Mouse (Mus musculus) CH12.LX (cell line): ENCODE results near the gene Brms1l. TPM values are rescaled to one million over a fixed set of nuclear protein-coding genes. Genes with fewer than 3 reads are reported as not detected.

Experiments used
- DNase-seq: peaks from one replicate; pipeline ENCODE4 v3.0.0-alpha.2; 2013; ENCODE audit errors: extremely low read depth
- H3K27ac ChIP-seq: 2 replicates; pipeline ENCODE4 v1.5.1; 2012; ENCODE audit warnings: low read depth, mild to moderate bottlenecking, control low read depth, moderate library complexity; ENCODE audit not compliant: insufficient read depth
- H3K27me3 ChIP-seq: replicated peaks from 2 replicates; pipeline ENCODE3; 2012; ENCODE audit warnings: inconsistent platforms
- H3K36me3 ChIP-seq, 2 experiments: replicated peaks in 1 of 2; 2 replicates each; pipeline versions ENCODE3 to v1.6.1; 2012; ENCODE audit warnings: inconsistent platforms in 1 of 2, low read length in 1 of 2, mild to moderate bottlenecking in 1 of 2, mixed read lengths in 1 of 2, moderate library complexity in 1 of 2; ENCODE audit not compliant: control insufficient read depth in 1 of 2, insufficient read depth in 1 of 2
- H3K4me1 ChIP-seq, 2 experiments: 2 replicates each; pipeline ENCODE4 v1.6.1; 2012; ENCODE audit warnings: inconsistent platforms in 1 of 2, moderate library complexity in 1 of 2; ENCODE audit not compliant: insufficient read depth in 2 of 2, control insufficient read depth in 1 of 2
- H3K4me2 ChIP-seq: 2 replicates; pipeline ENCODE4 v1.6.1; 2012; ENCODE audit warnings: low read depth, mild to moderate bottlenecking, control low read depth; ENCODE audit not compliant: poor library complexity, insufficient read depth, severe bottlenecking
- H3K4me3 ChIP-seq, 3 experiments: fragments of 150-350 bp in 1 of 3; sonication (generic) in 1 of 3; replicated peaks in 1 of 3; 2 replicates each; pipeline versions ENCODE3 to v1.5.1; 2011 to 2012; ENCODE audit warnings: low read depth in 2 of 3, low read length in 2 of 3, mild to moderate bottlenecking in 2 of 3, moderate library complexity in 2 of 3, control low read depth in 1 of 3, improper control_type of control experiment in 1 of 3, inconsistent platforms in 1 of 3, mixed read lengths in 1 of 3; ENCODE audit not compliant: poor library complexity in 1 of 3
- H3K79me2 ChIP-seq: replicated peaks from 2 replicates; pipeline ENCODE4 v1.6.1; 2012; ENCODE audit warnings: mild to moderate bottlenecking, moderate library complexity; ENCODE audit not compliant: control insufficient read depth, poor library complexity, insufficient read depth, severe bottlenecking; ENCODE audit errors: extremely low read depth
- H3K9ac ChIP-seq: 2 replicates; pipeline ENCODE4 v1.6.1; 2012; ENCODE audit warnings: low read depth, mild to moderate bottlenecking, control low read depth, moderate library complexity; ENCODE audit not compliant: insufficient read depth
- H3K9me3 ChIP-seq: replicated peaks from 2 replicates; pipeline ENCODE3; 2012; ENCODE audit warnings: low read length, inconsistent platforms, mixed read lengths
- BHLHE40 ChIP-seq: IDR thresholded peaks from 2 replicates; pipeline ENCODE4 v1.6.1; 2011; ENCODE audit warnings: mild to moderate bottlenecking, low read depth, low read length, improper control_type of control experiment
- CHD1 ChIP-seq: IDR thresholded peaks from 2 replicates; pipeline ENCODE4 v1.6.1; 2012; ENCODE audit warnings: low read depth, low read length, improper control_type of control experiment, inconsistent platforms
- CTCF ChIP-seq, 2 experiments: IDR thresholded peaks in 1 of 2; conservative IDR thresholded peaks in 1 of 2; 2 replicates each; pipeline ENCODE4 v1.5.1; 2011 to 2012; ENCODE audit warnings: low read depth in 2 of 2, low read length in 2 of 2, improper control_type of control experiment in 1 of 2, inconsistent platforms in 1 of 2, mild to moderate bottlenecking in 1 of 2, moderate library complexity in 1 of 2
- E2F4 ChIP-seq: IDR thresholded peaks from 2 replicates; pipeline ENCODE4 v1.6.1; 2011; ENCODE audit warnings: low read depth, low read length, improper control_type of control experiment; ENCODE audit not compliant: insufficient replicate concordance
- ELF1 ChIP-seq: IDR thresholded peaks from 2 replicates; pipeline ENCODE4 v1.6.1; 2014; ENCODE audit warnings: low read depth, mild to moderate bottlenecking, inconsistent platforms, low read length, improper control_type of control experiment
- ETS1 ChIP-seq: conservative IDR thresholded peaks from 2 replicates; pipeline ENCODE4 v1.6.1; 2012; ENCODE audit warnings: low read depth, mild to moderate bottlenecking, inconsistent platforms, low read length, improper control_type of control experiment, moderate library complexity
- GABPA ChIP-seq: IDR thresholded peaks from 2 replicates; pipeline ENCODE4 v1.6.1; 2012; ENCODE audit warnings: low read depth, low read length, improper control_type of control experiment, inconsistent platforms; ENCODE audit not compliant: insufficient replicate concordance
- HCFC1 ChIP-seq: IDR thresholded peaks from 2 replicates; pipeline ENCODE4 v1.6.1; 2012; ENCODE audit warnings: low read depth, mild to moderate bottlenecking, inconsistent platforms, low read length, improper control_type of control experiment
- JUND ChIP-seq: conservative IDR thresholded peaks from 2 replicates; pipeline ENCODE4 v1.6.1; 2011; ENCODE audit warnings: low read depth, low read length, improper control_type of control experiment
- KAT2A ChIP-seq: IDR thresholded peaks from 2 replicates; pipeline ENCODE4 v1.6.1; 2012; ENCODE audit warnings: low read length, improper control_type of control experiment, inconsistent platforms; ENCODE audit not compliant: insufficient replicate concordance
- MAFK ChIP-seq: IDR thresholded peaks from 2 replicates; pipeline ENCODE4 v1.6.1; 2011; ENCODE audit warnings: low read length, improper control_type of control experiment; ENCODE audit not compliant: insufficient replicate concordance
- MAX ChIP-seq: IDR thresholded peaks from 2 replicates; pipeline ENCODE4 v1.6.1; 2011; ENCODE audit warnings: low read length, improper control_type of control experiment
- MAZ ChIP-seq: IDR thresholded peaks from 2 replicates; pipeline ENCODE4 v1.6.1; 2012; ENCODE audit warnings: low read depth, mild to moderate bottlenecking, inconsistent platforms, low read length, improper control_type of control experiment, moderate library complexity
- MEF2A ChIP-seq: IDR thresholded peaks from 2 replicates; pipeline ENCODE4 v1.6.1; 2014; ENCODE audit warnings: low read depth, mild to moderate bottlenecking, inconsistent platforms, low read length, improper control_type of control experiment, borderline replicate concordance
- MXI1 ChIP-seq: IDR thresholded peaks from 2 replicates; pipeline ENCODE4 v1.6.1; 2011; ENCODE audit warnings: mild to moderate bottlenecking, low read depth, low read length, improper control_type of control experiment
- MYC ChIP-seq: IDR thresholded peaks from 2 replicates; pipeline ENCODE4 v1.6.1; 2011; ENCODE audit warnings: low read depth, mild to moderate bottlenecking, improper control_type of control experiment, low read length
- POLR2AphosphoS2 ChIP-seq: IDR thresholded peaks from 2 replicates; pipeline ENCODE4 v1.6.1; 2011; ENCODE audit warnings: low read depth, low read length, improper control_type of control experiment
- RAD21 ChIP-seq: IDR thresholded peaks from 2 replicates; pipeline ENCODE4 v1.6.1; 2011; ENCODE audit warnings: low read depth, mild to moderate bottlenecking, low read length, improper control_type of control experiment, moderate library complexity
- RCOR1 ChIP-seq: conservative IDR thresholded peaks from 2 replicates; pipeline ENCODE4 v1.6.1; 2012; ENCODE audit warnings: low read depth, mild to moderate bottlenecking, inconsistent platforms, low read length, improper control_type of control experiment
- SIN3A ChIP-seq: IDR thresholded peaks from 2 replicates; pipeline ENCODE4 v1.6.1; 2012; ENCODE audit warnings: low read length, improper control_type of control experiment, inconsistent platforms
- SMC3 ChIP-seq: IDR thresholded peaks from 2 replicates; pipeline ENCODE4 v1.6.1; 2011; ENCODE audit warnings: low read depth, low read length, improper control_type of control experiment
- TBP ChIP-seq: conservative IDR thresholded peaks from 2 replicates; pipeline ENCODE4 v1.6.1; 2011; ENCODE audit warnings: low read depth, low read length, improper control_type of control experiment
- TCF12 ChIP-seq: IDR thresholded peaks from 2 replicates; pipeline ENCODE4 v1.6.1; 2014; ENCODE audit warnings: low read depth, mild to moderate bottlenecking, inconsistent platforms, low read length, improper control_type of control experiment
- USF1 ChIP-seq: IDR thresholded peaks from 2 replicates; pipeline ENCODE4 v1.6.1; 2014; ENCODE audit warnings: low read depth, mild to moderate bottlenecking, inconsistent platforms, low read length, improper control_type of control experiment
- USF2 ChIP-seq: conservative IDR thresholded peaks from 2 replicates; pipeline ENCODE4 v1.6.1; 2011; ENCODE audit warnings: low read depth, low read length, improper control_type of control experiment
- ZC3H11A ChIP-seq: IDR thresholded peaks from 2 replicates; pipeline ENCODE4 v1.6.1; 2012; ENCODE audit warnings: low read depth, mild to moderate bottlenecking, inconsistent platforms, low read length, improper control_type of control experiment
- ZMIZ1 ChIP-seq: IDR thresholded peaks from 2 replicates; pipeline ENCODE4 v1.6.1; 2012; ENCODE audit warnings: low read depth, mild to moderate bottlenecking, inconsistent platforms, low read length, improper control_type of control experiment
- ZNF384 ChIP-seq: IDR thresholded peaks from 2 replicates; pipeline ENCODE4 v1.6.1; 2012; ENCODE audit warnings: low read depth, low read length, improper control_type of control experiment, inconsistent platforms
- dilution Hi-C: fragments of 300-500 bp; cut with MboI; formaldehyde crosslinking; loops from 2 replicates; pipeline ENCODE4 v1.14.3; 2020; ENCODE audit warnings: low sequenced_read_pairs; ENCODE audit not compliant: extremely low pct_unique_long_range_greater_than_20kb, extremely low pct_ligation_motif_present
- in situ Hi-C: fragments of 300-500 bp; cut with MboI; formaldehyde crosslinking; loops from 3 replicates; pipeline ENCODE4 v1.14.3; 2019; ENCODE audit warnings: low sequenced_read_pairs, low pct_ligation_motif_present, low pct_unique_long_range_greater_than_20kb, mixed read lengths
- polyA plus RNA-seq: library from polyadenylated mRNA; unstranded; fragments of >175 nt; gene quantifications from 2 replicates; pipeline ENCODE4 v1.2.1, GENCODE M21; 2012; ENCODE audit warnings: low read depth; ENCODE audit not compliant: insufficient read length
- total RNA-seq, 2 experiments: library from RNA; depleted of rRNA; stranded (reverse); fragments of 300-350 nt in 1 of 2; fragments of >200 nt in 1 of 2; gene quantifications; 2 replicates each; pipeline ENCODE4 v1.2.3; 2012 to 2014

Gene Brms1l
- total and polyA plus RNA-seq, 3 experiments: 17.8 to 32.6 (median 18.9) TPM

GRCm38 (mm10) chr12:55832961-55833360 is 3.2 kb upstream of the Brms1l start:
- dilution Hi-C loops: no loop called here

GRCm38 (mm10) chr12:55833906-55834625 is 2.1 kb upstream of the Brms1l start:
- H3K79me2 ChIP-seq: peaks cover 6% of the 10 kb centered on the region; the same call in 1 of the 2 replicates
- peaks cover 3 to 20% of the 10 kb centered on the region in 2 experiments; a peak in 3 of 4 replicates for H3K4me1 ChIP-seq
- no peak overlapping the region for H3K4me2 ChIP-seq
- no peak overlapping the region for H3K9ac ChIP-seq
- H3K9me3 ChIP-seq: no peaks in the 10 kb centered on the region
- TF ChIP-seq USF1 (no peak), TBP (no peak), ZMIZ1 (no peak), GABPA (no peak), CTCF (conservative IDR thresholded peaks at IDR 0.05 in 1 of 2, IDR thresholded peaks at IDR 0.05 in 1 of 2; ENCODE audit: low read depth in 2 of 2, low read length in 2 of 2) (no peak), CHD1 (no peak), MEF2A (no peak), JUND (no peak), ZNF384 (no peak), BHLHE40 (no peak), SMC3 (no peak)
- H3K27me3 ChIP-seq: no peaks in the 10 kb centered on the region
- H3K27ac ChIP-seq: no peak overlapping the region
- dilution Hi-C loops (no loop called here), in situ Hi-C loops (loop anchor here (10.0 kb wide), 2 partner anchors 49 to 319 kb away; no protein-coding TSS in a partner anchor)
- H3K4me3 ChIP-seq: no peak overlapping the region
- no peak for DNase-seq
- H3K36me3 ChIP-seq: peaks cover 0 to 9% of the 10 kb centered on the region in 2 experiments

More at GRCm38 (mm10) chr12:55832961-55833360, 3.2 kb upstream of the Brms1l start:
- in situ Hi-C loops: loop anchor here (10.0 kb wide), 2 partner anchors 48 to 318 kb away; no protein-coding TSS in a partner anchor
- H3K9ac ChIP-seq: no peak overlapping the region
- no peak overlapping the region for H3K4me3 ChIP-seq
- no peak for DNase-seq
- no peak overlapping the region for H3K27ac ChIP-seq
- peaks cover 0 to 2% of the 10 kb centered on the region in 2 experiments for H3K36me3 ChIP-seq
- no peak overlapping the region for H3K4me2 ChIP-seq
- TF ChIP-seq E2F4: no peak
- no peak for TF ChIP-seq MAZ
- no peak for TF ChIP-seq POLR2AphosphoS2
- TF ChIP-seq MXI1: no peak
- TF ChIP-seq CTCF (conservative IDR thresholded peaks at IDR 0.05 in 1 of 2, IDR thresholded peaks at IDR 0.05 in 1 of 2; ENCODE audit: low read depth in 2 of 2, low read length in 2 of 2): no peak
- no peak for TF ChIP-seq SMC3
- no peak for TF ChIP-seq MAFK
- no peak for TF ChIP-seq TCF12
- TF ChIP-seq MAX: no peak
- no peak for TF ChIP-seq ZNF384
- no peak for TF ChIP-seq ETS1
- TF ChIP-seq KAT2A: no peak
- TF ChIP-seq USF2: no peak
- TF ChIP-seq RAD21: no peak
- TF ChIP-seq MYC: no peak
- TF ChIP-seq ZC3H11A: no peak
- TF ChIP-seq ELF1: no peak
- no peak for TF ChIP-seq HCFC1
- no peak for TF ChIP-seq SIN3A
- no peak for TF ChIP-seq RCOR1
- H3K9me3 ChIP-seq: no peaks in the 10 kb centered on the region
- peaks cover 6% of the 10 kb centered on the region; the same call in 1 of the 2 replicates for H3K79me2 ChIP-seq
- H3K27me3 ChIP-seq: no peaks in the 10 kb centered on the region
- H3K4me1 ChIP-seq: peaks cover 3 to 15% of the 10 kb centered on the region in 2 experiments; a peak in 3 of 4 replicates
